Mouse (Mus musculus): ENCODE data around the gene Npsr1.

DNA sequence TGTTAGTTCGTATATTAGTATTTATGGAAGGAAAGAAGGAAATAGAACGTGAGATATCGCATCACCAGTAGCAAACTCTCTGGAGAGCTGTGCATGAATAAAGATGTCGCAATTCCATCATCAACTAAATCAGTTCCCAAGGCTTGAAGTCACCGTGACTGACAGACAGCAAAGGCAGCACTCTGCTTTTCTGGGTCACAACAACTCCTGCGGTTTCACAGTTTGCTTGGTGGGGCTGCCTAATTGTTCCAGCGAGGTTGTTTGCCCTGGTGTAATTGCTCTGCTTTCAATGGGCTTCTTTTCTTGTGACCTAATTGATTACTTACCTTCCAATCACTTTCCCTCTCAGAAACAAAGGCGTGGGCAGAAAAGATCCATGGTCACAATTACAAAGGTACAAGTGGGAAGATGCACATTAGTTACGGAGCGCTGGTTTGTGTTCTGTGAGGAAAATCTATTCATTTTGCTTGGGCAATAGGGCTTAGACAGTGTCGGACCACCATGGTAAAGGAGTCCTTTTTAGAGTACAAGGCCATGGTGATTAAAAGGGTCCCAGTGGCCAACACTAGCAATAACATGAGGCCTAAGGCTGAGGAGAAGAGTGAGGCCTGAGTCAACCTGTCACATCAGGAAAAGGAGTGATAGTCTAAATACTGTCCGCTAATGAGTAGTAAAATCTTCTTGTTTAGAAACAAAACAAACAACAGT lies 195.6 kb downstream of the Npsr1 start:
- TF ChIP-seq CTCF (IDR thresholded peaks at IDR 0.05): no peak
- TF ChIP-seq POLR2A (IDR thresholded peaks at IDR 0.05; ENCODE audit: insufficient read depth, low read depth, low read length): no peak

Data from heart, adult 2 months (tissue).